ENCODE assay signal across 18 mouse cellular contexts in genomic region chr1:126253934-126254333, GRCm38 (mm10).
"Had no signal": no experiment of that assay in that cellular context is flagged by ENCODE, and none has a peak within 500 bp of the region (broad histone marks: within the 10 kb centered on the region; RNA-seq: fewer than 3 reads in every experiment).

No protein-coding gene starts in this region.

- DNase-seq: lung, adult 18-20 months; lung, embryonic 14.5 days; lung, postnatal 10 days; lung, postnatal 4 days; midbrain, embryonic 14.5 days; retina, postnatal 1 day; right cerebral cortex, adult 18-20 months; right cerebral cortex, postnatal 25 days; spleen, adult 18-20 months; thymus, adult 18-20 months; thymus, postnatal 14 days; thymus, postnatal 36 days had no signal

- ATAC-seq: midbrain, embryonic 16.5 days had no signal

- H3K27ac ChIP-seq: midbrain, embryonic 10.5 days; midbrain, embryonic 12.5 days; neural tube, embryonic 13.5 days; neural tube, embryonic 15.5 days had no signal

- H3K9ac ChIP-seq: lung, embryonic 14.5 days; midbrain, embryonic 12.5 days; neural tube, embryonic 13.5 days; neural tube, embryonic 15.5 days had no signal

- H3K4me2 ChIP-seq: lung, embryonic 14.5 days; midbrain, embryonic 12.5 days; neural tube, embryonic 13.5 days; neural tube, embryonic 15.5 days had no signal

- H3K36me3 ChIP-seq: midbrain, embryonic 12.5 days; neural tube, embryonic 13.5 days; neural tube, embryonic 15.5 days had no signal

- H3K9me3 ChIP-seq: midbrain, embryonic 10.5 days; midbrain, embryonic 12.5 days; neural tube, embryonic 13.5 days; neural tube, embryonic 15.5 days had no signal

- H3K4me1 ChIP-seq: midbrain, embryonic 10.5 days; midbrain, embryonic 12.5 days; neural tube, embryonic 13.5 days; neural tube, embryonic 15.5 days had no signal

- H3K27me3 ChIP-seq: midbrain, embryonic 12.5 days; neural tube, embryonic 13.5 days; neural tube, embryonic 15.5 days had no signal

- H3K4me3 ChIP-seq: midbrain, embryonic 10.5 days; midbrain, embryonic 12.5 days; myocyte; neural tube, embryonic 13.5 days; neural tube, embryonic 15.5 days had no signal
